Mouse (Mus musculus) hindbrain, embryonic 12.5 days (tissue): ENCODE data around the gene Rhox4e. TPM values are rescaled to one million over a fixed set of nuclear protein-coding genes. Genes with fewer than 3 reads are reported as not detected.
"Not testable (repeated sequence)": the region's sequence is repeated elsewhere in the genome, so short reads cannot be mapped to it uniquely, and the experiment has no call there.

Source experiments
- ATAC-seq: fragments of 200-750 bp; cut with Nextera tagmentation; 2 replicates; pipeline ENCODE4 v1.8.0; 2017; ENCODE audit warnings: moderate TSS enrichment; ENCODE audit not compliant: low FRiP score
- H3K27ac ChIP-seq: fragments of 300-500 bp; sonication (generic); 2 replicates; pipeline ENCODE4 v1.5.1; 2016; ENCODE audit warnings: mild to moderate bottlenecking
- H3K27me3 ChIP-seq: fragments of 300-500 bp; sonication (generic); 2 replicates; pipeline ENCODE4 v1.6.1; 2016; ENCODE audit warnings: mild to moderate bottlenecking
- H3K36me3 ChIP-seq: fragments of 300-500 bp; sonication (generic); 2 replicates; pipeline ENCODE4 v1.6.1; 2016; ENCODE audit warnings: mild to moderate bottlenecking
- H3K4me1 ChIP-seq: fragments of 300-500 bp; sonication (generic); 2 replicates; pipeline ENCODE4 v1.6.1; 2016
- H3K4me2 ChIP-seq: fragments of 300-500 bp; sonication (generic); replicated peaks from 2 replicates; pipeline ENCODE4 v1.6.1; 2016; ENCODE audit warnings: mild to moderate bottlenecking
- H3K4me3 ChIP-seq: fragments of 300-500 bp; sonication (generic); 2 replicates; pipeline ENCODE4 v1.5.1; 2016; ENCODE audit warnings: mild to moderate bottlenecking
- H3K9ac ChIP-seq: fragments of 300-500 bp; sonication (generic); 2 replicates; pipeline ENCODE4 v1.6.1; 2016; ENCODE audit warnings: mild to moderate bottlenecking, moderate library complexity
- H3K9me3 ChIP-seq: fragments of 300-500 bp; sonication (generic); replicated peaks from 2 replicates; pipeline ENCODE4 v1.6.1; 2016; ENCODE audit warnings: mild to moderate bottlenecking
- WGBS: fragments of 180-500 bp; shearing (Covaris S2); methylation state at CpG from one replicate; pipeline ENCODE4 v1.1.7; 2016; 5-methylcytosine and 5-hydroxymethylcytosine counted together
- polyA plus RNA-seq: library from polyadenylated mRNA; unstranded; fragments of >200 nt; fragmentation: Nextera tagmentation; extraction: Ambion mirVana; gene quantifications from 2 replicates; pipeline ENCODE4 v1.2.1, GENCODE M21; 2016

Gene Rhox4e
- not detected in 2 replicates for polyA plus RNA-seq

GRCm38 (mm10) chrX:37557112-37557511 is at the start of gene Rhox4e:
Rhox4e (plus strand) TSS chrX:37557412.
- not testable (repeated sequence) for H3K27ac ChIP-seq, H3K4me2 ChIP-seq, H3K4me3 ChIP-seq, H3K9me3 ChIP-seq, H3K9ac ChIP-seq, H3K36me3 ChIP-seq, H3K27me3 ChIP-seq, ATAC-seq, H3K4me1 ChIP-seq
- WGBS: over 99% methylated on average over 10 of the region's 18 CpGs

DNA sequence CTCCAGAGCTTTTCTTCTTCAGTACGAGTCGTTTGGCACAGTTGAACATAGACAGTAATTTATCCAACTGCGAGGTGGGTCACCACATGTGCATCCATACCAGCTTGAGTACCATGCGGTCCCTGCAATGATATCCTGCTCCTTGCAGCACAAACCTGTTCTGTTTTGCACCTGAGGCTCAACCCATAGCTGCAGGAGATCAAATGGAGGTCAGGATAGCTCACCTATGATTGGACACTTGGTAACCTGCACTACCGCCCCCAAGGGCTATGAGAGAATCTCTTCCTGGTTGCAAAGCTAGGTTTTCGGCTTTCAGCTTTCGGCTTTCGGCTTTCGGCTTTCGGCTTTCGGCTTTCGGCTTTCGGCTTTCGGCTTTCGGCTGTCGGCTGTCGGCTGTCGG is 43.2 kb upstream of the Rhox4e start, which contains the start of gene Rhox4d:
TSS of gene Rhox4d (plus strand) at position 301 of the 400 bp plus-strand sequence.
- ATAC-seq, H3K4me2 ChIP-seq: not testable (repeated sequence)

GRCm38 (mm10) chrX:37530152-37530551 is 27.1 kb upstream of the Rhox4e start, which contains the start of gene Rhox2e:
Rhox2e (plus strand) TSS chrX:37530452.
- not testable (repeated sequence) for H3K9ac ChIP-seq, H3K4me3 ChIP-seq, H3K9me3 ChIP-seq, H3K36me3 ChIP-seq, ATAC-seq, H3K27me3 ChIP-seq, H3K4me2 ChIP-seq, H3K4me1 ChIP-seq, H3K27ac ChIP-seq
- 96% methylated on average over 2 of the region's 8 CpGs for WGBS

More for the DNA sequence above, 43.2 kb upstream of the Rhox4e start, which contains the start of gene Rhox4d:
- not testable (repeated sequence) for H3K4me3 ChIP-seq, H3K4me1 ChIP-seq, H3K36me3 ChIP-seq, H3K27me3 ChIP-seq, H3K9me3 ChIP-seq, H3K27ac ChIP-seq, H3K9ac ChIP-seq
- WGBS: 91% methylated on average over 14 of the region's 18 CpGs

- not testable (repeated sequence) for H3K4me1 ChIP-seq, H3K9me3 ChIP-seq, H3K4me2 ChIP-seq, H3K27ac ChIP-seq, H3K9ac ChIP-seq, H3K36me3 ChIP-seq, H3K4me3 ChIP-seq, ATAC-seq, H3K27me3 ChIP-seq
- 88% methylated on average over 1 of the region's 4 CpGs for WGBS
Observed at GRCm38 (mm10) chrX:37541719-37542118, 15.5 kb upstream of the Rhox4e start, which contains the start of gene Rhox3e. Rhox3e (plus strand) TSS chrX:37542019.

DNA sequence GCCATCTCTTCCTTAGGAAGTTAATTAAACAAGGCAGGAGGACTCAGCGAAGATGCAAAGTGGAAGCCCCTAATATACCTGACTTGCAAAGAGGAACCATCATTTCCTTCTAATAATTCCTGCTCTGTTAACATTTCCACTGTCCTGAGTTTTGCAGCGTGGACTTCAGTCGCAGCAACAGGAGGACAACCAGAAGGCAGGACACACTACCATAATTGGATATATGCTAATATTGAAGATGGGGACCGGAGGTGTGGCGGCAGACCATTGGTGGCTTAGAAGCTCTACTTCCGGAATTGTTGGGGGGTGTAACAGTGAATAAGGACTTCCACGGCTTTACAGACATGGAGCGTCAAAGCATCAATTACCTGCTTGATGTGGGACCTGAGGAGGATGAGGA is 13.9 kb downstream of the Rhox4e start, which contains the start of gene Rhox2f:
TSS of gene Rhox2f (plus strand) at position 301 of the 400 bp plus-strand sequence.
- H3K4me1 ChIP-seq: not testable (repeated sequence)

GRCm38 (mm10) chrX:37572638-37573037 is 15.4 kb downstream of the Rhox4e start:
- H3K4me1 ChIP-seq, H3K27me3 ChIP-seq, H3K9me3 ChIP-seq, H3K27ac ChIP-seq, H3K4me2 ChIP-seq, H3K9ac ChIP-seq, H3K4me3 ChIP-seq, H3K36me3 ChIP-seq, ATAC-seq: not testable (repeated sequence)
- 68% methylated on average over 2 of the region's 2 CpGs for WGBS

More for the DNA sequence above, 13.9 kb downstream of the Rhox4e start, which contains the start of gene Rhox2f:
- not testable (repeated sequence) for H3K36me3 ChIP-seq, ATAC-seq, H3K4me3 ChIP-seq, H3K27me3 ChIP-seq, H3K9me3 ChIP-seq, H3K4me2 ChIP-seq, H3K9ac ChIP-seq, H3K27ac ChIP-seq
- WGBS: 87% methylated on average over 8 of the region's 8 CpGs

DNA sequence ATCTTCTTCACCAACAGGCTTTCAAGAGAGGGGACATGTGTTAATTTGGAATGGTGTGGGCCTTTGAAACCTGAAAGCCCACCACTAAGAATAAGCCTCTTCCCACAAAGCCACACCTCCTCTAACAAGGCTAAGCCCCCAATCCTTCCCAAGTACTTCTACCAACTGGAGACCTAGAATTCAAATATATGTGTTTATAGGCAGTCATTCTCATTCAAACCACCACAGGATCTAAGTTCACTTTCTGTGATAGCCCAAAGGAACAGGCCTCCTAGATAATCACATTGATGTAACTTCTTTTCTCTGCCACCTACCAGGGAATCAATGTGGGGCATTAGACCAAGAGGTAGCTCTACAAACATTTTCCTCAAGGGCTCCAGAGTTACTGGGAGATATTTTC is 23.5 kb downstream of the Rhox4e start, which contains the start of gene Rhox3f:
TSS of gene Rhox3f (plus strand) at position 301 of the 400 bp plus-strand sequence.
- not testable (repeated sequence) for H3K9ac ChIP-seq, ATAC-seq, H3K4me3 ChIP-seq, H3K27me3 ChIP-seq, H3K27ac ChIP-seq, H3K4me2 ChIP-seq, H3K9me3 ChIP-seq, H3K36me3 ChIP-seq, H3K4me1 ChIP-seq

GRCm38 (mm10) chrX:37607604-37608003 is 50.4 kb downstream of the Rhox4e start, which contains the start of gene Rhox4f:
Rhox4f (minus strand) TSS chrX:37607704.
- H3K36me3 ChIP-seq, H3K27me3 ChIP-seq, H3K9me3 ChIP-seq, H3K4me2 ChIP-seq, H3K9ac ChIP-seq, H3K4me3 ChIP-seq, H3K4me1 ChIP-seq, ATAC-seq, H3K27ac ChIP-seq: not testable (repeated sequence)
- 91% methylated on average over 16 of the region's 19 CpGs for WGBS

Other genes starting within 250 kb of the Rhox4e start
- gene Rhox3a2, start 177.4 kb upstream of the Rhox4e start, polyA plus RNA-seq: not detected in 2 replicates
- 6.9 and 7.8 TPM in 2 replicates for gene Rhox4a2, start 166.6 kb upstream of the Rhox4e start, polyA plus RNA-seq
- gene Rhox2b, start 145.3 kb upstream of the Rhox4e start, polyA plus RNA-seq: 0.67 and 1.2 TPM in 2 replicates
- 1.6 and 2.4 TPM in 2 replicates for gene Rhox4b, start 124.9 kb upstream of the Rhox4e start, polyA plus RNA-seq
- 2.9 and 3.1 TPM in 2 replicates for gene Rhox2c, start 103.7 kb upstream of the Rhox4e start, polyA plus RNA-seq
- gene Rhox3c, start 98.8 kb upstream of the Rhox4e start, polyA plus RNA-seq: not detected in 2 replicates
- gene Rhox4c, start 77.1 kb upstream of the Rhox4e start, polyA plus RNA-seq: not detected in 2 replicates
- 0.54 TPM in 1 of 2 replicates, not detected in the other for gene Rhox2d, start 64.0 kb upstream of the Rhox4e start, polyA plus RNA-seq
- gene Rhox4d, start 43.1 kb upstream of the Rhox4e start, polyA plus RNA-seq: 0.45 TPM in 1 of 2 replicates, not detected in the other
- 0.61 TPM in 1 of 2 replicates, not detected in the other for gene Rhox2e, start 27.0 kb upstream of the Rhox4e start, polyA plus RNA-seq
- not detected in 2 replicates for gene Rhox3e, start 15.4 kb upstream of the Rhox4e start, polyA plus RNA-seq
- 1.2 TPM in 1 of 2 replicates, not detected in the other for gene Rhox2f, start 14.0 kb downstream of the Rhox4e start, polyA plus RNA-seq
- not detected in 2 replicates for gene Rhox3f, start 23.6 kb downstream of the Rhox4e start, polyA plus RNA-seq
- not detected in 2 replicates for gene Rhox4f, start 50.3 kb downstream of the Rhox4e start, polyA plus RNA-seq
- gene Rhox3g, start 71.2 kb downstream of the Rhox4e start, polyA plus RNA-seq: not detected in 2 replicates
- 1.1 TPM in 1 of 2 replicates, not detected in the other for gene Rhox2g, start 86.1 kb downstream of the Rhox4e start, polyA plus RNA-seq
- not detected in 2 replicates for gene Rhox4g, start 93.9 kb downstream of the Rhox4e start, polyA plus RNA-seq
- not detected in 2 replicates for gene Rhox3h, start 111.4 kb downstream of the Rhox4e start, polyA plus RNA-seq
- gene Rhox2h, start 115.9 kb downstream of the Rhox4e start, polyA plus RNA-seq: 0.53 TPM in 1 of 2 replicates, not detected in the other
- 0.49 TPM in 1 of 2 replicates, not detected in the other for gene Rhox5, start 247.4 kb downstream of the Rhox4e start, polyA plus RNA-seq